Mouse (Mus musculus) spleen, adult 2 months (tissue): ENCODE data around the gene Alpi.

ENCODE experiments used
- CTCF ChIP-seq: fragments of 200-500 bp; IDR thresholded peaks from 2 replicates; pipeline ENCODE4 v1.5.1; 2011; ENCODE audit warnings: mild to moderate bottlenecking, inconsistent platforms; ENCODE audit not compliant: insufficient read depth, insufficient read length, insufficient replicate concordance; ENCODE audit errors: extremely low read depth
- POLR2A ChIP-seq: fragments of 200-500 bp; IDR thresholded peaks from 2 replicates; pipeline ENCODE4 v1.6.1; 2011; ENCODE audit warnings: low read depth, low read length, inconsistent platforms

DNA sequence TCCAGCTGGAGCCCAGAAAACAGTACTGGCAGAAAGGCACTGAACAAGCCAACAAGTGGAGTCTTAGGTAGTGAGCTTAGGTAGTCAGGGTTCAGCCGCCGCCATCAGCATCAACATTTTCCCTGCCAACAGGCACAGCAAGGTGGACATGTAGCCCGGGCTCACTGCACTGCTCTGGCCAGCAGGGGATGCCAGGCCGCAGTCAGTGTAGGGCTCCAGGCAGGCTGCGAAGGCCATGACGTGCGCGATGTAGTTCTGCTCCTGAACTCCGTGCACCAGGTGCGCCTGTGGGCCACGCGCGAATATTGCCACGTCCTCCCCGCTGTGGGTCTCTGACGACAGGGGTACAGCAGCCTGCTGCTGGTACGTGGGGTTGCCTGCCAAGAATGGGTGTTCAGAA is 14.4 kb downstream of the Alpi start:
- no peak for TF ChIP-seq POLR2A
- TF ChIP-seq CTCF: no peak
